Mouse (Mus musculus) heart, postnatal 0 days (tissue): ENCODE data around the gene Zfp655.

Source experiments
- CTCF ChIP-seq: IDR thresholded peaks from 2 replicates; pipeline ENCODE4 v1.5.1; 2016; ENCODE audit warnings: antibody characterized with exemption, control low read depth, low read depth
- EP300 ChIP-seq: IDR thresholded peaks from 2 replicates; pipeline ENCODE4 v1.6.1; 2016; ENCODE audit warnings: antibody characterized with exemption, low read depth

DNA sequence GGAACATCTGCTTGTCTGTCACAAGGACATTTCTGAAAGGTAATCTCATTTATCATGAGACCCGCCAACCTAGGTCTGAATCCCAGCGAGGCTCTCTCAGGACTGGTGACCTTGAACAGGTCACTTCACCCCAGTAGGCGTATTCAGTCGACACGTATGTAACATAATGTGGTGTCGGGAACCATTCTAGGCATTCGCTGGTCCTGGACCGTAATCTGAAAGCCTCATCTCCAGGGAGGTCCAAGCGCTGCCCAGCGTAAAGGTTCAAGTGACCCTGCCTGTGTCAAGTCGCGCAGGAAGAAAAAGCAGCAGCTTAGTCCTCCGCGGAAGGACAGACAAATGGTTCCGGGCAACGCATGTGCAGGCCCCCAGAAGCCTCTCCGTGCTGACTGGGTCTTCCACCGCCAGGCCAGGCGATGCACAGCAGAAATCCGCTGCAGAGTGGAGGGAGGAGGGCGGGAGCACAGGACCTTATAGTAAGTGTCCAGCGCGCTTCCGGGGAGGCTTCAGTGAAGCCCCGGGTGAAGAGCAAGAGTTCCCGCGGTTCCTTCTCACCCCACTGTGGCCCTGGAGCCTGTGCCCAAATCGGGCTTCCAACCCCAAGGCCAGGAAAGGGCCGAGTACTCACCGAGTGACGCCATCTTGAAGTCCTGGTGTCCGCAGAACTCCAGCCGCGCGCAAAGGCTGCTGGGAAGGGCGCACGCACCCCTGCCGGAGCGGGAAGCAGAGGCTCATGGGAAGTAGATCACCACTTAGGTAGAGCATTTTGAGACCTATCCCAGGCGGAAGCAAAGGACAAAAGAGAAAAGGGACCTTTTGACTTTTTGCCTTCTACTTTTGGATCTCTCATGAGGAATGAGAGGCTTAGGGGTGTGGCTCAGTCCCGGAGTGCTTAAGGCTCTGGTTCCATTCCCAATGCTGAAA is 40.4 kb upstream of the Zfp655 start:
- TF ChIP-seq EP300 (no peak), CTCF (no peak)
